Mouse (Mus musculus) small intestine, adult 2 months (tissue): ENCODE data around the gene Klrb1f.

ENCODE experiments used
- CTCF ChIP-seq: fragments of 200-500 bp; IDR thresholded peaks from 2 replicates; pipeline ENCODE4 v1.5.1; 2012; ENCODE audit warnings: low read depth, mild to moderate bottlenecking, control low read depth, inconsistent platforms, low read length, moderate library complexity, mixed read lengths; ENCODE audit not compliant: insufficient replicate concordance, insufficient read length; ENCODE audit errors: extremely low read depth
- POLR2A ChIP-seq: fragments of 200-500 bp; IDR thresholded peaks from 2 replicates; pipeline ENCODE4 v1.6.1; 2012; ENCODE audit warnings: low read depth, mild to moderate bottlenecking, control low read depth, inconsistent platforms, low read length, moderate library complexity

- TF ChIP-seq POLR2A (no peak), CTCF (no peak)
Measured at GRCm38 (mm10) chr6:129051731-129052130, 6.0 kb downstream of the Klrb1f start.
